Mouse (Mus musculus) spleen, adult 12 weeks (tissue): ENCODE measurements at regions not wholly inside any gene's neighbourhood (a gene's known extent, or its start where the extent isn't known, plus 50 kb on each side); places are given as distances from the start of the nearest gene placed in this dataset.

Experiments used
- DNase-seq: peaks from one replicate; pipeline ENCODE4 v3.0.0; 2022; ENCODE audit warnings: low spot score

GRCm38 (mm10) chr7:98768460-98768859 is 65.6 kb downstream of the Thap12 start:
- DNase-seq, result no peak

GRCm38 (mm10) chr7:98769111-98769734 is 65.7 kb upstream of the Wnt11 start:
- no peak for DNase-seq

- DNase-seq, result no peak
Observed at GRCm38 (mm10) chr7:98770257-98770890, 64.5 kb upstream of the Wnt11 start.

GRCm38 (mm10) chr7:98771134-98771775 is 63.7 kb upstream of the Wnt11 start:
- DNase-seq, result no peak

GRCm38 (mm10) chr7:98774597-98774996 is 60.3 kb upstream of the Wnt11 start:
- no peak for DNase-seq

- DNase-seq, result no peak
Observed at GRCm38 (mm10) chr7:98775031-98775430, 59.9 kb upstream of the Wnt11 start.

GRCm38 (mm10) chr7:98777304-98777849 is 57.5 kb upstream of the Wnt11 start:
- DNase-seq, result no peak

GRCm38 (mm10) chr7:98778929-98779328 is 56.0 kb upstream of the Wnt11 start:
- DNase-seq, result peak; percentile 38

GRCm38 (mm10) chr7:98783521-98783920 is 51.4 kb upstream of the Wnt11 start:
- DNase-seq, result no peak

GRCm38 (mm10) chr7:98783954-98784353 is 51.0 kb upstream of the Wnt11 start:
- no peak for DNase-seq

GRCm38 (mm10) chr7:98784369-98784931 is 50.5 kb upstream of the Wnt11 start:
- no peak for DNase-seq
